Mouse (Mus musculus) midbrain, embryonic 14.5 days (tissue): Measurements from ENCODE around the gene Mtrf1. TPM values are rescaled to one million over a fixed set of nuclear protein-coding genes. Genes with fewer than 3 reads are reported as not detected.
"Not testable (repeated sequence)": the region's sequence is repeated elsewhere in the genome, so short reads cannot be mapped to it uniquely, and the experiment has no call there.

Experiments
- ATAC-seq: fragments of 200-750 bp; cut with Nextera tagmentation; 2 replicates; pipeline ENCODE4 v1.8.0; 2017; ENCODE audit warnings: moderate number of reproducible peaks, moderate library complexity; ENCODE audit not compliant: low FRiP score, low TSS enrichment
- DNase-seq: peaks from one replicate; pipeline ENCODE4 v3.0.0-alpha.2; 2015
- H3K27ac ChIP-seq: fragments of 300-500 bp; sonication (generic); replicated peaks from 2 replicates; pipeline ENCODE4 v1.5.1; 2014; ENCODE audit warnings: mild to moderate bottlenecking, low read depth, low read length, moderate library complexity
- H3K27me3 ChIP-seq: fragments of 300-500 bp; sonication (generic); 2 replicates; pipeline ENCODE4 v1.6.1; 2014; ENCODE audit warnings: low read length, control low read depth, mixed read lengths; ENCODE audit not compliant: control insufficient read depth, insufficient read depth
- H3K36me3 ChIP-seq: fragments of 300-500 bp; sonication (generic); 2 replicates; pipeline ENCODE4 v1.6.1; 2014; ENCODE audit warnings: low read length, control low read depth; ENCODE audit not compliant: control insufficient read depth, insufficient read depth
- H3K4me1 ChIP-seq: fragments of 300-500 bp; sonication (generic); 2 replicates; pipeline ENCODE4 v1.6.1; 2014; ENCODE audit warnings: mild to moderate bottlenecking, antibody characterized with exemption, low read length, control low read depth; ENCODE audit not compliant: control insufficient read depth, insufficient read depth
- H3K4me2 ChIP-seq: fragments of 300-500 bp; sonication (generic); 2 replicates; pipeline ENCODE4 v1.6.1; 2014; ENCODE audit warnings: mild to moderate bottlenecking, low read length, moderate library complexity
- H3K4me3 ChIP-seq: fragments of 300-500 bp; sonication (generic); replicated peaks from 2 replicates; pipeline ENCODE4 v1.5.1; 2014; ENCODE audit warnings: low read depth, low read length
- H3K9ac ChIP-seq: fragments of 300-500 bp; sonication (generic); replicated peaks from 2 replicates; pipeline ENCODE4 v1.6.1; 2014; ENCODE audit warnings: mild to moderate bottlenecking, low read length, moderate library complexity
- H3K9me3 ChIP-seq: fragments of 300-500 bp; sonication (generic); 2 replicates; pipeline ENCODE4 v1.6.1; 2016; ENCODE audit warnings: low read length, control low read depth, mixed read lengths; ENCODE audit not compliant: control insufficient read depth
- WGBS: fragments of 180-500 bp; shearing (Covaris S2); extraction: QIAGEN DNeasy Blood & Tissue Kit; methylation state at CpG from one replicate; pipeline ENCODE4 v1.1.7; 2014; 5-methylcytosine and 5-hydroxymethylcytosine counted together
- polyA plus RNA-seq: library from polyadenylated mRNA; unstranded; fragments of >200 nt; fragmentation: Nextera tagmentation; extraction: Ambion mirVana; gene quantifications from 2 replicates; pipeline ENCODE4 v1.2.1, GENCODE M21; 2014

Mtrf1 gene
- polyA plus RNA-seq, 1 experiment from 2014 or later, result 12.7 TPM

DNA sequence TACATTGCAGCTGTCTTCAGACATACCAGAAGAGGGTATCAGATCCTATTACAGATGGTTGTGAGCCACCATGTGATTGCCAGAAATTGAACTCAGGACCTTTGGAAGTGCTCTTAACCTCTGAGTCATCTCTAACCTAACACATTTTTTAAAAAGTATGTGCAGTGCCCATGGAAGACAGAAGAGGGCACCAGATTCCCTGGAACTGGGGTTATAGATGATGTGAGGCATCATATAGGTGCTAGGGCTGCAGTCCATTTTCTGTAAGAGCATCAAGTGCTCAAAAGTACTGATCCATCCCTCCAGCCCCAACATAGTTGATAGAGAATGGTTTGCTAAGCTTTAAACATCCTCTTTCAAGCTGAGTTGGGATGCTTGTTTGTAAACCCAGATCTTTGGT lies 3.0 kb upstream of the Mtrf1 start:
- DNase-seq, result peak; percentile 61
- Histone ChIP-seq H3K27ac (no peak overlapping the region), H3K36me3 (no peaks in the 10 kb centered on the region), H3K4me3 (no peak overlapping the region), H3K4me2 (no peak overlapping the region), H3K27me3 (no peaks in the 10 kb centered on the region), H3K9ac (no peak overlapping the region), H3K4me1 (peaks cover 12% of the 10 kb centered on the region; the same call in 1 of the 2 replicates), H3K9me3 (no peaks in the 10 kb centered on the region)
- no peak for ATAC-seq

DNA sequence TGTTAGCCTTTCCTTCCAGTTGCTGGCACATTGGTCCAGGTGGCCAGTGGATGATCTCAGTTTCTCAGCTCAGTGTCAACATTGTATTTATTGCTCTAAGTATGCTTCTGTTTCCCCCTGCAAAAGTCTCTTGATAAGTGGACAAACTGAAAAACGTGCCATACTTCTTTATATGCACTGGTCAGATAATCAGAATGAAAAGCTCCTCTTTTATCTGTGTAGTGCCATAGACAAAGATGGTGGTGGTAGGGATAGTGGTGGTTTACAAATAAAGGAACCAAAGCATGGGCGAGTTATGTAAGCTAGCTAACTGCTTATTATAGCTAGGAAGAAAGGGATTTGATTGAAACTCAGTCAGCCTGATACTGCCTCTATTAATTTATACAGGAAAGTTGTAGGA lies 10.1 kb downstream of the Mtrf1 start:
- Histone ChIP-seq H3K4me2 (no peak overlapping the region), H3K27me3 (no peaks in the 10 kb centered on the region), H3K36me3 (peaks cover 23% of the 10 kb centered on the region), H3K4me1 (no peaks in the 10 kb centered on the region), H3K27ac (no peak overlapping the region), H3K9me3 (no peaks in the 10 kb centered on the region), H3K4me3 (no peak overlapping the region), H3K9ac (no peak overlapping the region)
- 84% methylated on average over 2 of the region's 2 CpGs for WGBS
- ATAC-seq (no peak), DNase-seq (no peak)

DNA sequence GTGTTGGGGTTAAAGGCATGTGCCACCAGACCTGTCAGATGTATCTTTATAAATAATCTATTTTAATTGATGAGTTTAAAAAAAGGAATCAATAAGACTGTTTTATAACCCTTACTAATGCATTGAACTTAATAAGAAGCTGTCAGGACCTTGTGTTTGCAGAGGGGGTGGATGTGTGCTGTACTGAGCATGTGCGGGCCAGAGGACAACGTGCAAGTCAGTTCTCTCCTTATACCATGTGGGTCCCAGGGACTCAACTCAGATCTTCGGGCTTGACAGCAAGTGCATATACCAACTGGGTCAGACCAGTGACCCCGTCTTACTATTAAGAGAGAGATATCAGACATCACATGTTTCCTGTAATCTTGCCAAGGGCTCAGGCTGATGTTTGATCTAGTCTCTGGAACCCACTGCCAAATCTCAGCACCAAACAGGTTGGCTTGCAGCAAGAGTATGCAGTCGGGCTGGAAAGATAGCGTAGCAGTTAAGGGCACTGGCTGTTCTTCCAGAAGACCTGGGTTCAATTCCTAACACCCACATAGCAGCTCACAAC lies 11.8 kb downstream of the Mtrf1 start:
- Histone ChIP-seq H3K4me3 (no peak overlapping the region), H3K9ac (no peak overlapping the region), H3K9me3 (no peaks in the 10 kb centered on the region), H3K4me1 (no peaks in the 10 kb centered on the region), H3K27me3 (no peaks in the 10 kb centered on the region), H3K4me2 (no peak overlapping the region), H3K36me3 (peaks cover 23% of the 10 kb centered on the region), H3K27ac (no peak overlapping the region)
- DNase-seq (no peak), ATAC-seq (no peak)
- 96% methylated on average over 6 of the region's 6 CpGs for WGBS

DNA sequence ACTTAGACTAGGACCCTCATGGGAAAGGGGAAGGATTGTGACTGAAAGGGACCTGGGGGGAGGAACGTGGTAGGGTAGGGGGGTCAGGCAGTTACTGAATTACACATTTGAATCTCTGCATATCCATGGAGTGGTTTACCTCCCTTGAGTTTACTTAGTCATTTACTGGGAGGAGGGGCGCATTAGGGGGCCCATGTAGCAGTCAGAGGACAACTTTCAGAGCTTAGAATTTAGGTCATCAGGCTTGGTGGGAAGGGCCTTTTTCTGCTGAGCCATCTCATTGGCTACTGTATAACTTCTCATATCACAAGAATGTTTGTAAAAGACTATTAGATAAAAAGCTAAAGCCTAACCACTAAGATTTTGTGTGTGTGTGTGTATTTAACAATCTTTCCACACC lies 13.1 kb downstream of the Mtrf1 start:
- no peak for ATAC-seq
- Histone ChIP-seq H3K4me3 (no peak overlapping the region), H3K27ac (no peak overlapping the region), H3K9ac (no peak overlapping the region), H3K9me3 (no peaks in the 10 kb centered on the region), H3K36me3 (peaks cover 24% of the 10 kb centered on the region), H3K27me3 (no peaks in the 10 kb centered on the region), H3K4me1 (no peaks in the 10 kb centered on the region), H3K4me2 (no peak overlapping the region)
- DNase-seq, result no peak
- 68% methylated on average over 2 of the region's 2 CpGs for WGBS

DNA sequence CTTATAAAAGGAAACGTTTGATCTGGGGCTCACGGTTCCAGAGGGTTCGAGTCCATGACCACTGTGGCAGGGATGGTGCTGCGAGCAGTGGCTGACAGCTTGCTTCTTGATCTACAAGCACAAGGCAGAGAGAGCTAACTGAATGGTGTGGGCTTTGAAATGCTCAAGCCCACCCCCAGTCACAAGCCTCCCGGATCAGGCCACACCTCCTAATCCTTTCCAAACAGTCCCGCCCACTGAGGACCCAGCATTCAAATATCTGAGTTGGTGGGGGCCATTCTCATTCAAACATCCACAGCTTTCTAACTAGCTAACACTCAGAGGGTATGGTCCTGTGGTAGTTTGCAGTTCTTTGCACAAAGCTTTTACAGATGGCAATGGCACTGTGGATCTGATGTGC lies 15.5 kb downstream of the Mtrf1 start:
- peaks cover 27% of the 10 kb centered on the region for H3K36me3 ChIP-seq
- DNase-seq, result no peak
- 73% methylated on average over 6 of the region's 6 CpGs for WGBS
- H3K27ac ChIP-seq, result no peak overlapping the region
- no peak overlapping the region for H3K4me3 ChIP-seq
- H3K27me3 ChIP-seq, result no peaks in the 10 kb centered on the region
- H3K4me2 ChIP-seq, result no peak overlapping the region
- no peaks in the 10 kb centered on the region for H3K4me1 ChIP-seq
- H3K9ac ChIP-seq, result no peak overlapping the region
- no peaks in the 10 kb centered on the region for H3K9me3 ChIP-seq
- no peak for ATAC-seq

DNA sequence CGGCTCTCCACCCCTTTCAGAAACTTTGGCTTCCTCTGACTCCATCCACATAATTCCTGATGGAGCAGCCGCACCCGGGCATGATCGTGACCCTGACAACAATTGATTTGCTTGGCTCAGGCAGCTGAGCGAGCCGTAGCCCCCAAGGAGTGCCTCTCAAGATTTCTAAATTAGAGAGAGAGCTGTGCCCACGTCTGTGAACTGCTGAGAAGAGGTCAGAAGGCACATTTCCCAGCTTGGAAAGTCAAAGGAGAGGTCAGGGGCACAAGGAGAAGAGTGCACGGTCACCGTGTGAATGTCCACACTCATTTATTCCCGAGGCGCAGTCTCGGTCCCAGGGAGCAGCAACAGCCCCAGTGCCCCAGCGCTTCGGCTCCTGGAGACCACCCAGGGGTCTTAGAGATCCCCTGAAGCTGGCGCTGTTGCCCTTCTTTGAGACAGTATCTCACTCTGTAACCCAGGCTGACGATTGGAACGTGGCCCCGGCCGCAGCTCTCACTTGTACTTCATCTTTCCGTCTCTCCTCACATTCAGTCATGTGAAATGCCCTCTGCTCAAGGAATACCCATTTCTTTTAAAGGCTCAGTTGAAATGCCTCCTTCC lies 22.6 kb downstream of the Mtrf1 start:
- ATAC-seq (no peak), DNase-seq (peak; percentile 35)
- no peaks in the 10 kb centered on the region for H3K27me3 ChIP-seq
- no peak overlapping the region for H3K27ac ChIP-seq
- H3K9me3 ChIP-seq, result no peaks in the 10 kb centered on the region
- H3K4me2 ChIP-seq, result no peak overlapping the region
- 47% methylated on average over 20 of the region's 20 CpGs for WGBS
- H3K36me3 ChIP-seq, result peaks cover 15% of the 10 kb centered on the region; the same call in 1 of the 2 replicates
- no peak overlapping the region for H3K4me3 ChIP-seq
- H3K9ac ChIP-seq, result no peak overlapping the region
- no peaks in the 10 kb centered on the region for H3K4me1 ChIP-seq

DNA sequence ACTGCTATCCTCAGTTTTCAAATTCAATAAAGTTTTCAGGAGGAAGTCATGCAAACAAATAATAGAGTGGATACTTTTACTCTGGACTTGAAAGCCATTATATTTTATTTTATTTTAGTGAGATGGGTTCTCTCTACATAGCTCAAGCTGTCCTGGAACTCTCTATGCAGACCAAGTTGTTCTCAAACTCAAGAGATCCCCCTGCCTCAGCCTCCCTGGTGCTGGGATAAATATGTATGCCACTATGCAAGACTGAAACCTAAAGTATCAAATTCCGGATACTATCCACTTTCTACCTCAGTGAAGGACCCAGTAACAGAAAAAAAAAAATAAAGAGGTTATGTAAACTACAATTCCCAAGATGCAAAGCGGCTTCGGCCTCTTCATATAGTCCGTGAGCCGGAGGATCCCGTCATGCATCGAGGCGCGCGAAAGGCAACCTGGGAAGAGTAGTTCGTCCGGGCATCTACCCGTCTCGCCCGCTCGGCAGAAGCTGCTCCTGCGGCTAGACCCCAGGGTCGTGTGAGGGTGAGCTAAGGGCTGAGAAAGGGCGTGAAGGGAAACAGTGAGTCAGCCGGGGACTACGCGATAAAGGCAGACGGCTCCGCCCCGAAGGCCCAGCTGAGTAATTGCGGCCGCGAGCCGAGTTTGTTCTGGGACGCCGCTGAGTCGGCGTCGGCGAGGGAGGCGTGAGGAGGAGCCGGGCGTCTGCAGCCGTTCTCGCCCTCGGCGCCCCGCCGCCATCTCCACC lies 28.6 kb downstream of the Mtrf1 start, which contains the start of gene Kbtbd7:
Kbtbd7 (plus strand) TSS at position 533 of the 751 bp plus-strand sequence.
- no peaks in the 10 kb centered on the region for H3K27me3 ChIP-seq
- DNase-seq (peak; percentile 97), ATAC-seq (peak; percentile 97)
- no peaks in the 10 kb centered on the region for H3K9me3 ChIP-seq
- peak within 1 kb of the TSS; percentile 88 for H3K27ac ChIP-seq
- under 1% methylated on average over 43 of the region's 44 CpGs for WGBS
- peaks cover 6% of the 10 kb centered on the region for H3K36me3 ChIP-seq
- peak within 1 kb of the TSS; percentile 59 for H3K9ac ChIP-seq
- H3K4me1 ChIP-seq, result no peaks in the 10 kb centered on the region
- H3K4me3 ChIP-seq, result peak within 1 kb of the TSS; percentile 55
- H3K4me2 ChIP-seq, result peak within 1 kb of the TSS; percentile 52

DNA sequence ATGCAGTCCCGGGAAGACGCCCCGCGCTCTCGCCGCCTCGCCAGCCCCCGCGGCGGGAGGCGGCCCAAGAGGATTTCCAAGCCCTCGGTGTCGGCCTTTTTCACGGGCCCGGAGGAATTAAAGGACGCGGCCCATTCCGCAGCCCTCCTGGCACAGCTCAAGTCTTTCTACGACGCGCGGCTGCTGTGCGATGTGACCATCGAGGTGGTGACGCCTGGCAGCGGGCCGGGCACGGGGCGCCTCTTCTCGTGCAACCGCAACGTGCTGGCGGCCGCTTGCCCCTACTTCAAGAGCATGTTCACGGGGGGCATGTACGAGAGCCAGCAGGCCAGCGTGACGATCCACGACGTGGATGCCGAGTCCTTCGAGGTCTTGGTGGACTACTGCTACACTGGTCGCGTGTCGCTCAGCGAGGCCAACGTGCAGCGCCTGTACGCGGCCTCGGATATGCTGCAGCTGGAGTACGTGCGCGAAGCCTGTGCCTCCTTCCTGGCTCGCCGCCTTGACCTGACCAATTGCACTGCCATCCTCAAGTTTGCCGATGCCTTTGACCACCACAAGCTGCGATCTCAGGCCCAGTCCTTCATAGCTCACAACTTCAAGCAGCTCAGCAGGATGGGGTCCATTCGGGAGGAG lies 29.3 kb downstream of the Mtrf1 start:
- peak overlapping the region; percentile 88 for H3K27ac ChIP-seq
- peak overlapping the region; percentile 52 for H3K4me2 ChIP-seq
- peak; percentile 66 for ATAC-seq
- not testable (repeated sequence) for H3K9me3 ChIP-seq, H3K4me1 ChIP-seq, DNase-seq, H3K27me3 ChIP-seq, H3K36me3 ChIP-seq
- peak overlapping the region; percentile 59; the same call in 1 of the 2 replicates for H3K9ac ChIP-seq
- WGBS, result 58% methylated on average over 10 of the region's 59 CpGs
- H3K4me3 ChIP-seq, result peak overlapping the region; percentile 55
